ENCODE assay signal across 7 mouse cellular contexts in the genomic region with DNA sequence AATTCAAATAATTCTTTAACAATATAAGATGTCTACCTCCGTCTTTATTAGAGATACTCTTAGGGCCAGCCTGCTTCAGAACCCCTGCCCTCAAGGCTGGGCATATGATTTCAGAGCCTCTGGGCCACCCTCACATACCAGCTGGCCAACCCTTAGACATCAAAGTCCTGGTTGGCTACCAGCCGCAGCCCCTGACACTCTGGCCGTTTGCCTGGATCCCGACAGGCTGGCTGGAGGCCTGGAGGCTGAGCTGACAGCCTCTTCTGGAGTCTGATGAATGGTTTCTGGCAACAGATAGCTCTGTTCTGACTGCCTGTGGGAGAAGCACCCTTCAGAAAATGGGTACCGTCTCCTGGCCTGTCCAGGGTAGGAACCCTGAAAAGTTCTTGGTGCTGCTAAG.
A peak's percentile ranks its signal among the peaks of the same experiment; 100 is the strongest.
DNase-seq lines count a peak whose midpoint lies in the region; ATAC-seq and TF ChIP-seq lines count a peak whose summit lies in the region.

No protein-coding gene starts in this region.

- no peaks in the 10 kb centered on the region for H3K79me2 ChIP-seq in liver, adult 2 months (ENCODE audit: control insufficient read depth, insufficient read depth, low read length)

- no peak overlapping the region for H3K27ac ChIP-seq in liver, adult 2 months (replicated peaks; ENCODE audit: insufficient read depth, low read depth, low read length)
- no peak overlapping the region for H3K27ac ChIP-seq in liver, embryonic 12.5 days
- no peak overlapping the region for H3K27ac ChIP-seq in heart, embryonic 15.5 days

- no peaks in the 10 kb centered on the region for H3K9me3 ChIP-seq in liver, embryonic 12.5 days (replicated peaks)
- no peaks in the 10 kb centered on the region for H3K9me3 ChIP-seq in heart, embryonic 15.5 days (replicated peaks)

- no peak for TF ChIP-seq POLR2A in liver, adult 2 months (IDR thresholded peaks at IDR 0.05; ENCODE audit: extremely low read depth, insufficient read depth, low read length)

- H3K27me3 ChIP-seq in liver, adult 2 months (ENCODE audit: control insufficient read depth, insufficient read depth, low read length), result no peaks in the 10 kb centered on the region
- H3K27me3 ChIP-seq in liver, embryonic 12.5 days (replicated peaks), result no peaks in the 10 kb centered on the region
- no peaks in the 10 kb centered on the region for H3K27me3 ChIP-seq in heart, embryonic 15.5 days

- intact Hi-C loops in left cerebral cortex, postnatal 10 days (cut with DNase I), result no loop called here

- DNase-seq in liver, adult 2 months (ENCODE audit: extremely low read depth, low read depth, low spot score), result peak; percentile 46
- DNase-seq in cerebellum, adult 8-10 months, result peak; percentile 67
- peak; percentile 45 to 46 for DNase-seq in left cerebral cortex, postnatal 10 days (ENCODE audit: extremely low spot score in 1 of 2, low spot score in 2 of 2)
- DNase-seq in right cerebral cortex, postnatal 14 days, result peak; percentile 25
- no peak for DNase-seq in T-cell, adult 2 months (ENCODE audit: low spot score)

- no peak overlapping the region for H3K4me3 ChIP-seq in liver, adult 2 months (ENCODE audit: insufficient read depth, low read depth, low read length)
- H3K4me3 ChIP-seq in liver, embryonic 12.5 days, result no peak overlapping the region
- no peak overlapping the region for H3K4me3 ChIP-seq in heart, embryonic 15.5 days

- no peak overlapping the region for H3K9ac ChIP-seq in liver, adult 2 months (ENCODE audit: low read depth, low read length)
- no peak overlapping the region for H3K9ac ChIP-seq in liver, embryonic 12.5 days
- H3K9ac ChIP-seq in heart, embryonic 15.5 days, result no peak overlapping the region

- no peak for TF ChIP-seq CTCF in liver, adult 2 months (IDR thresholded peaks at IDR 0.05; ENCODE audit: low read depth, low read length)

- no peaks in the 10 kb centered on the region for H3K4me1 ChIP-seq in liver, adult 2 months (ENCODE audit: control insufficient read depth, insufficient read depth, low read length)
- no peaks in the 10 kb centered on the region for H3K4me1 ChIP-seq in liver, embryonic 12.5 days
- H3K4me1 ChIP-seq in heart, embryonic 15.5 days (replicated peaks), result no peaks in the 10 kb centered on the region

- H3K36me3 ChIP-seq in liver, adult 2 months (ENCODE audit: control insufficient read depth, insufficient read depth, low read length), result no peaks in the 10 kb centered on the region
- H3K36me3 ChIP-seq in liver, embryonic 12.5 days, result no peaks in the 10 kb centered on the region
- H3K36me3 ChIP-seq in heart, embryonic 15.5 days, result no peaks in the 10 kb centered on the region

- WGBS in liver, adult 2 months, result 38% methylated on average over 5 of the region's 5 CpGs
- WGBS in liver, embryonic 12.5 days (ENCODE audit: insufficient replicate concordance), result 55% methylated on average over 5 of the region's 5 CpGs
- WGBS in heart, embryonic 15.5 days, result 26% methylated on average over 5 of the region's 5 CpGs

- H3K4me2 ChIP-seq in liver, embryonic 12.5 days, result no peak overlapping the region
- 0 out of 2 replicates have a peak overlapping the region, but pooled peaks have one; percentile 8 for H3K4me2 ChIP-seq in heart, embryonic 15.5 days

- ATAC-seq in liver, embryonic 12.5 days, result no peak
- ATAC-seq in heart, embryonic 15.5 days (replicated peaks; ENCODE audit: insufficient number of reproducible peaks, insufficient read depth, low FRiP score, low read depth), result no peak
